Mouse (Mus musculus): ENCODE data around the gene Prf1. TPM values are rescaled to one million over a fixed set of nuclear protein-coding genes. Genes with fewer than 3 reads are reported as not detected.

Prf1 gene
- polyA plus RNA-seq, 1 experiment from 2014 or later = not detected

GRCm38 (mm10) chr10:61324717-61325116 lies 27.1 kb downstream of the Prf1 start:
- ATAC-seq (ENCODE audit: low FRiP score, low TSS enrichment) = peak; percentile 30; the same call in 1 of the 2 replicates
- no peaks in the 10 kb centered on the region for H3K9me3 ChIP-seq (ENCODE audit: control insufficient read depth, low read length)
- H3K4me3 ChIP-seq (ENCODE audit: low read depth, low read length) = no peak overlapping the region
- no peak overlapping the region for H3K9ac ChIP-seq (ENCODE audit: low read length)
- H3K4me2 ChIP-seq (replicated peaks; ENCODE audit: low read depth) = no peak overlapping the region
- H3K27me3 ChIP-seq (ENCODE audit: control insufficient read depth, insufficient read depth, low read length) = no peaks in the 10 kb centered on the region
- no peaks in the 10 kb centered on the region; the same call in 1 of the 2 replicates for H3K36me3 ChIP-seq (ENCODE audit: control insufficient read depth, insufficient read depth, low read length)
- no peak for DNase-seq (ENCODE audit: low spot score)
- no peaks in the 10 kb centered on the region for H3K4me1 ChIP-seq (replicated peaks; ENCODE audit: control insufficient read depth, insufficient read depth)
- 63% methylated on average over 8 of the region's 8 CpGs for WGBS
- no peak overlapping the region for H3K27ac ChIP-seq (replicated peaks)
- TF ChIP-seq EP300 (optimal IDR thresholded peaks at IDR 0.05) (no peak), CTCF (IDR thresholded peaks at IDR 0.05; ENCODE audit: low read depth) (no peak)

- WGBS = 37% methylated on average over 9 of the region's 9 CpGs
- TF ChIP-seq CTCF (IDR thresholded peaks at IDR 0.05; ENCODE audit: low read depth) = no peak
- TF ChIP-seq EP300 (optimal IDR thresholded peaks at IDR 0.05) = no peak
- H3K4me3 ChIP-seq (ENCODE audit: low read depth, low read length) = no peak overlapping the region
Observed at GRCm38 (mm10) chr10:61325782-61326328, 28.2 kb downstream of the Prf1 start.

GRCm38 (mm10) chr10:61327545-61327944 lies 29.9 kb downstream of the Prf1 start:
- TF ChIP-seq CTCF (IDR thresholded peaks at IDR 0.05; ENCODE audit: low read depth) (no peak), EP300 (optimal IDR thresholded peaks at IDR 0.05) (no peak)
- no peaks in the 10 kb centered on the region for H3K9me3 ChIP-seq (ENCODE audit: control insufficient read depth, low read length)
- ATAC-seq (ENCODE audit: low FRiP score, low TSS enrichment) (no peak), DNase-seq (ENCODE audit: low spot score) (no peak)
- no peaks in the 10 kb centered on the region; the same call in 1 of the 2 replicates for H3K36me3 ChIP-seq (ENCODE audit: control insufficient read depth, insufficient read depth, low read length)
- H3K4me1 ChIP-seq (replicated peaks; ENCODE audit: control insufficient read depth, insufficient read depth) = no peaks in the 10 kb centered on the region
- no peak overlapping the region for H3K4me2 ChIP-seq (replicated peaks; ENCODE audit: low read depth)
- H3K27ac ChIP-seq (replicated peaks) = no peak overlapping the region
- WGBS = 81% methylated on average over 10 of the region's 10 CpGs
- H3K4me3 ChIP-seq (ENCODE audit: low read depth, low read length) = no peak overlapping the region
- H3K9ac ChIP-seq (ENCODE audit: low read length) = no peak overlapping the region
- no peaks in the 10 kb centered on the region for H3K27me3 ChIP-seq (ENCODE audit: control insufficient read depth, insufficient read depth, low read length)

More at GRCm38 (mm10) chr10:61325782-61326328, 28.2 kb downstream of the Prf1 start:
- no peaks in the 10 kb centered on the region for H3K9me3 ChIP-seq (ENCODE audit: control insufficient read depth, low read length)
- H3K9ac ChIP-seq (ENCODE audit: low read length) = no peak overlapping the region
- no peaks in the 10 kb centered on the region; the same call in 1 of the 2 replicates for H3K36me3 ChIP-seq (ENCODE audit: control insufficient read depth, insufficient read depth, low read length)
- H3K4me1 ChIP-seq (replicated peaks; ENCODE audit: control insufficient read depth, insufficient read depth) = no peaks in the 10 kb centered on the region
- no peak for DNase-seq (ENCODE audit: low spot score)
- no peak overlapping the region for H3K27ac ChIP-seq (replicated peaks)
- H3K27me3 ChIP-seq (ENCODE audit: control insufficient read depth, insufficient read depth, low read length) = no peaks in the 10 kb centered on the region
- H3K4me2 ChIP-seq (replicated peaks; ENCODE audit: low read depth) = no peak overlapping the region
- no peak for ATAC-seq (ENCODE audit: low FRiP score, low TSS enrichment)

GRCm38 (mm10) chr10:61328927-61329326 lies 31.3 kb downstream of the Prf1 start:
- no peaks in the 10 kb centered on the region for H3K36me3 ChIP-seq (ENCODE audit: control insufficient read depth, insufficient read depth, low read length)
- ATAC-seq (ENCODE audit: low FRiP score, low TSS enrichment) (no peak), DNase-seq (ENCODE audit: low spot score) (no peak)
- H3K27me3 ChIP-seq (ENCODE audit: control insufficient read depth, insufficient read depth, low read length) = no peaks in the 10 kb centered on the region
- no peak overlapping the region for H3K9ac ChIP-seq (ENCODE audit: low read length)
- 71% methylated on average over 7 of the region's 7 CpGs for WGBS
- no peaks in the 10 kb centered on the region for H3K4me1 ChIP-seq (replicated peaks; ENCODE audit: control insufficient read depth, insufficient read depth)
- H3K4me2 ChIP-seq (replicated peaks; ENCODE audit: low read depth) = no peak overlapping the region
- no peak overlapping the region for H3K27ac ChIP-seq (replicated peaks)
- no peak overlapping the region for H3K4me3 ChIP-seq (ENCODE audit: low read depth, low read length)
- no peaks in the 10 kb centered on the region for H3K9me3 ChIP-seq (ENCODE audit: control insufficient read depth, low read length)
- TF ChIP-seq CTCF (IDR thresholded peaks at IDR 0.05; ENCODE audit: low read depth) (no peak), EP300 (optimal IDR thresholded peaks at IDR 0.05) (no peak)

- no peak overlapping the region for H3K4me3 ChIP-seq (ENCODE audit: low read depth, low read length)
- no peaks in the 10 kb centered on the region for H3K27me3 ChIP-seq (ENCODE audit: control insufficient read depth, insufficient read depth, low read length)
- H3K4me2 ChIP-seq (replicated peaks; ENCODE audit: low read depth) = no peak overlapping the region
- H3K9me3 ChIP-seq (ENCODE audit: control insufficient read depth, low read length) = no peaks in the 10 kb centered on the region
- H3K27ac ChIP-seq (replicated peaks) = no peak overlapping the region
- H3K4me1 ChIP-seq (replicated peaks; ENCODE audit: control insufficient read depth, insufficient read depth) = no peaks in the 10 kb centered on the region
- no peaks in the 10 kb centered on the region for H3K36me3 ChIP-seq (ENCODE audit: control insufficient read depth, insufficient read depth, low read length)
- DNase-seq (ENCODE audit: low spot score) (no peak), ATAC-seq (ENCODE audit: low FRiP score, low TSS enrichment) (peak; percentile 58; the same call in 1 of the 2 replicates)
- 42% methylated on average over 5 of the region's 5 CpGs for WGBS
- H3K9ac ChIP-seq (ENCODE audit: low read length) = no peak overlapping the region
- TF ChIP-seq EP300 (optimal IDR thresholded peaks at IDR 0.05) = no peak
- no peak for TF ChIP-seq CTCF (IDR thresholded peaks at IDR 0.05; ENCODE audit: low read depth)
Observed at GRCm38 (mm10) chr10:61331046-61331445, 33.4 kb downstream of the Prf1 start.

- TF ChIP-seq CTCF (IDR thresholded peaks at IDR 0.05; ENCODE audit: low read depth) (no peak), EP300 (optimal IDR thresholded peaks at IDR 0.05) (no peak)
- no peaks in the 10 kb centered on the region for H3K36me3 ChIP-seq (ENCODE audit: control insufficient read depth, insufficient read depth, low read length)
- DNase-seq (ENCODE audit: low spot score) = no peak
- H3K4me3 ChIP-seq (ENCODE audit: low read depth, low read length) = no peak overlapping the region
- H3K9ac ChIP-seq (ENCODE audit: low read length) = no peak overlapping the region
- ATAC-seq (ENCODE audit: low FRiP score, low TSS enrichment) = no peak
- no peaks in the 10 kb centered on the region for H3K9me3 ChIP-seq (ENCODE audit: control insufficient read depth, low read length)
- no peaks in the 10 kb centered on the region for H3K4me1 ChIP-seq (replicated peaks; ENCODE audit: control insufficient read depth, insufficient read depth)
- H3K4me2 ChIP-seq (replicated peaks; ENCODE audit: low read depth) = no peak overlapping the region
- H3K27ac ChIP-seq (replicated peaks) = no peak overlapping the region
- H3K27me3 ChIP-seq (ENCODE audit: control insufficient read depth, insufficient read depth, low read length) = no peaks in the 10 kb centered on the region
- WGBS = 71% methylated on average over 7 of the region's 7 CpGs
Observed at GRCm38 (mm10) chr10:61334545-61334944, 36.9 kb downstream of the Prf1 start.

Measured in stomach, postnatal 0 days (tissue).